Mouse (Mus musculus): Measurements from ENCODE around the gene Ino80d.

DNA sequence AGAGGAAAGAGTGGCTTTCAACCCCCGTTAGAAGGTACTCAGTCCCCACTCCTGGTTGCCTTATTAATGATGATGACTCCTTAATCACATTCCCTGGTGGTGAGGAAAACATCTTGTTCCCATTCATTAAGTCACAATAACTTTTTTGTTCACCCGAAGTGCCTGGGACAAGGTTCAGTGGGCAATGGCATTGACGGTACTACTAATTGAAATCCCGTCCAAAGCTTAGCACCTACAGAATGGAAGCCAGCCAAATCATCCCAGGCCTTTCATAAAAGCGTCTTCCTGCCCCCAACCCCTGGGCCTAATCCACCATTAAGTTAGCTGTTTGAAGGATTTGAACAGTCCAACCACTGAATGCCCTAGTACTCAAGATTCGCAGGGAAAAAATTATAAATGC, 159.1 kb downstream of the Ino80d start:
- TF ChIP-seq EP300 (optimal IDR thresholded peaks at IDR 0.05) = no peak
- no peak for TF ChIP-seq CTCF (IDR thresholded peaks at IDR 0.05; ENCODE audit: low read depth)
